In genomic region chr17:36113979-36114593, GRCm38 (mm10) we compare ENCODE assay signal across 10 mouse cellular contexts. TPM values are rescaled to one million over a fixed set of nuclear protein-coding genes. Genes with fewer than 3 reads are reported as not detected.
DNase-seq lines count a peak whose midpoint lies in the region; ATAC-seq and TF ChIP-seq lines count a peak whose summit lies in the region.
"Not testable (repeated sequence)": the region's sequence is repeated elsewhere in the genome, so short reads cannot be mapped to it uniquely, and the experiment has no call there.
"Had no signal": no experiment of that assay in that cellular context is flagged by ENCODE, and none has a peak within 500 bp of the region (broad histone marks: within the 10 kb centered on the region; RNA-seq: fewer than 3 reads in every experiment).

No protein-coding gene starts in this region.

- 19% methylated on average over 6 of the region's 6 CpGs for whole genome bisulfite sequencing in forebrain, embryonic 10.5 days
- 22% methylated on average over 6 of the region's 6 CpGs for WGBS in hindbrain, embryonic 14.5 days

- H3K4me2 ChIP-seq in hindbrain, embryonic 14.5 days (replicated peaks) = not testable (repeated sequence)

- DNase-seq in G1E (ENCODE audit: low spot score) = not testable (repeated sequence)
- peak; percentile 41 for DNase-seq in c-Kit-positive CD71-positive TER-119-positive erythroid progenitor cells, embryonic 14.5 days (ENCODE audit: low spot score)
- peak; percentile 45 for DNase-seq in forebrain, embryonic 10.5 days (ENCODE audit: extremely low spot score, low spot score)
- DNase-seq in hindbrain, embryonic 14.5 days (ENCODE audit: low spot score) = peak; percentile 50
- DNase-seq in layer of hippocampus, postnatal 10 days (ENCODE audit: low spot score in 2 of 2) = peak; percentile 25 to 40
- DNase-seq in lung, postnatal 14 days = peak; percentile 36
- peak; percentile 33 for DNase-seq in ovary, postnatal 36 days (ENCODE audit: low spot score)
- DNase-seq in thymus, postnatal 25 days = peak; percentile 68

- H3K9ac ChIP-seq in hindbrain, embryonic 14.5 days = not testable (repeated sequence)

- not testable (repeated sequence) for H3K4me1 ChIP-seq in G1E (ENCODE audit: insufficient read depth, low read depth, low read length); hindbrain, embryonic 14.5 days (replicated peaks; ENCODE audit: control insufficient read depth, insufficient read depth, low read length)
- H3K4me1 ChIP-seq in forebrain, embryonic 10.5 days = peaks cover 13% of the 10 kb centered on the region

- not testable (repeated sequence) for H3K4me3 ChIP-seq in G1E (ENCODE audit: low read depth, low read length); forebrain, embryonic 10.5 days; hindbrain, embryonic 14.5 days (replicated peaks; ENCODE audit: low read length)

- 0 out of 2 replicates have a peak, but pooled peaks have one; percentile 20 for TF ChIP-seq CTCF in G1E (IDR thresholded peaks at IDR 0.05; ENCODE audit: low read depth, low read length)

- H3K36me3 ChIP-seq in G1E (replicated peaks); forebrain, embryonic 10.5 days (replicated peaks); hindbrain, embryonic 14.5 days (replicated peaks; ENCODE audit: control insufficient read depth, insufficient read depth): not testable (repeated sequence)

- not testable (repeated sequence) for H3K9me3 ChIP-seq in G1E (replicated peaks); forebrain, embryonic 10.5 days; hindbrain, embryonic 14.5 days (ENCODE audit: control insufficient read depth, low read length)

- H3K27ac ChIP-seq in forebrain, embryonic 10.5 days; hindbrain, embryonic 14.5 days: not testable (repeated sequence)

- peaks cover 13% of the 10 kb centered on the region for H3K27me3 ChIP-seq in G1E (ENCODE audit: insufficient read depth, low read length)
- peaks cover 47% of the 10 kb centered on the region for H3K27me3 ChIP-seq in forebrain, embryonic 10.5 days (ENCODE audit: poor library complexity, severe bottlenecking)
- peaks cover 19% of the 10 kb centered on the region for H3K27me3 ChIP-seq in hindbrain, embryonic 14.5 days (ENCODE audit: control insufficient read depth, insufficient read depth, low read length)

- ATAC-seq in G1E (ENCODE audit: extremely low read depth, insufficient number of reproducible peaks, low FRiP score, poor library complexity, severe bottlenecking) = not testable (repeated sequence)
- ATAC-seq in hindbrain, embryonic 14.5 days (ENCODE audit: low FRiP score) = 0 out of 2 replicates have a peak, but pooled peaks have one; percentile 66

RNA-seq across cellular contexts. Expression of gene Gm19684, which starts 7.4 kb away (rescaled TPM):
- total RNA-seq in G1E (2014; fragmentation: Nextera tagmentation) = not detected in 2 replicates
- 0.11 TPM in 1 of 2 replicates, not detected in the other for total RNA-seq in G1E (2017)
- 0.03 TPM in 1 of 2 replicates, not detected in the other for polyA plus RNA-seq in G1E (2012)
- polyA plus RNA-seq in forebrain, embryonic 10.5 days (2016; fragmentation: Nextera tagmentation; extraction: Ambion mirVana) = not detected in 2 replicates
- not detected in 2 replicates for polyA plus RNA-seq in hindbrain, embryonic 14.5 days (2014; fragmentation: Nextera tagmentation; extraction: Ambion mirVana)
- not detected for total RNA-seq in layer of hippocampus, postnatal 10 days (2021)
- polyA plus RNA-seq: hindbrain, embryonic 13.5 days; liver, embryonic 15.5 days had no signal

RNA-seq across cellular contexts. Expression of gene Gm7030, which starts 15.1 kb away (rescaled TPM):
- total RNA-seq in G1E (2014; fragmentation: Nextera tagmentation) (not detected in 2 replicates), G1E (2017) (0.16 TPM in 1 of 2 replicates, not detected in the other)
- polyA plus RNA-seq in G1E (2012) = not detected in 2 replicates
- polyA plus RNA-seq in forebrain, embryonic 10.5 days (2016; fragmentation: Nextera tagmentation; extraction: Ambion mirVana) = not detected in 2 replicates
- polyA plus RNA-seq in hindbrain, embryonic 14.5 days (2014; fragmentation: Nextera tagmentation; extraction: Ambion mirVana) = not detected in 2 replicates
- total RNA-seq in layer of hippocampus, postnatal 10 days (2021) = not detected
- polyA plus RNA-seq: hindbrain, embryonic 13.5 days; liver, embryonic 15.5 days had no signal

RNA-seq across cellular contexts. Expression of gene Gm8909, which starts 54.3 kb away (rescaled TPM):
- total RNA-seq in G1E (2014; fragmentation: Nextera tagmentation) (not detected in 2 replicates), G1E (2017) (not detected in 2 replicates)
- not detected in 2 replicates for polyA plus RNA-seq in G1E (2012)
- polyA plus RNA-seq in forebrain, embryonic 10.5 days (2016; fragmentation: Nextera tagmentation; extraction: Ambion mirVana) = not detected in 2 replicates
- polyA plus RNA-seq in hindbrain, embryonic 14.5 days (2014; fragmentation: Nextera tagmentation; extraction: Ambion mirVana) = not detected in 2 replicates
- total RNA-seq in layer of hippocampus, postnatal 10 days (2021) = not detected
- polyA plus RNA-seq: hindbrain, embryonic 13.5 days; liver, embryonic 15.5 days had no signal

RNA-seq across cellular contexts. Expression of gene Gm11127, which starts 55.9 kb away (rescaled TPM):
- not detected in 2 replicates for total RNA-seq in G1E (2014; fragmentation: Nextera tagmentation)
- total RNA-seq in G1E (2017) = not detected in 2 replicates
- polyA plus RNA-seq in G1E (2012) = not detected in 2 replicates
- not detected in 2 replicates for polyA plus RNA-seq in forebrain, embryonic 10.5 days (2016; fragmentation: Nextera tagmentation; extraction: Ambion mirVana)
- polyA plus RNA-seq in hindbrain, embryonic 14.5 days (2014; fragmentation: Nextera tagmentation; extraction: Ambion mirVana) = 0.25 TPM in 1 of 2 replicates, not detected in the other
- total RNA-seq in layer of hippocampus, postnatal 10 days (2021) = under 1 TPM; 0.30 to 0.65 TPM
- polyA plus RNA-seq: hindbrain, embryonic 13.5 days; liver, embryonic 15.5 days had no signal
